Mouse (Mus musculus): ENCODE data around the gene Ski. TPM values are rescaled to one million over a fixed set of nuclear protein-coding genes. Genes with fewer than 3 reads are reported as not detected.

Ski gene
- polyA plus RNA-seq (2012; ENCODE audit: low replicate concordance) = 73.7 and 107 TPM in 2 replicates

DNA sequence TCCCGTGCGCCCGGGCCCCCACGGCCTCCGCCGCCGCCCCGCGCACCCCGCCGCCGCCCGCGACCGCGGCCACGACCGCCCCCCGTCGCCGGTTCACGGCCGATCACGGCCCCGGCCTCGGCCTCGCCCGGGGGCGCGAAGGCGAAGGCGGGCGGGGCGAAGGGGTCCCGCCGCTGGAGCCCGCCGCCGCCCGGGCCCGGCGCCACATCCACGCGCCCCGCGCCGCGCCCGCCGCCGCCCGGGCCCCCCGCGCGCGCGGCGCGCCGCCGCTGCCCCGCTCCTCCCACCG lies at the start of gene Ski:
TSS of gene Ski (minus strand) at position 41 of the 289 bp plus-strand sequence.

DNA sequence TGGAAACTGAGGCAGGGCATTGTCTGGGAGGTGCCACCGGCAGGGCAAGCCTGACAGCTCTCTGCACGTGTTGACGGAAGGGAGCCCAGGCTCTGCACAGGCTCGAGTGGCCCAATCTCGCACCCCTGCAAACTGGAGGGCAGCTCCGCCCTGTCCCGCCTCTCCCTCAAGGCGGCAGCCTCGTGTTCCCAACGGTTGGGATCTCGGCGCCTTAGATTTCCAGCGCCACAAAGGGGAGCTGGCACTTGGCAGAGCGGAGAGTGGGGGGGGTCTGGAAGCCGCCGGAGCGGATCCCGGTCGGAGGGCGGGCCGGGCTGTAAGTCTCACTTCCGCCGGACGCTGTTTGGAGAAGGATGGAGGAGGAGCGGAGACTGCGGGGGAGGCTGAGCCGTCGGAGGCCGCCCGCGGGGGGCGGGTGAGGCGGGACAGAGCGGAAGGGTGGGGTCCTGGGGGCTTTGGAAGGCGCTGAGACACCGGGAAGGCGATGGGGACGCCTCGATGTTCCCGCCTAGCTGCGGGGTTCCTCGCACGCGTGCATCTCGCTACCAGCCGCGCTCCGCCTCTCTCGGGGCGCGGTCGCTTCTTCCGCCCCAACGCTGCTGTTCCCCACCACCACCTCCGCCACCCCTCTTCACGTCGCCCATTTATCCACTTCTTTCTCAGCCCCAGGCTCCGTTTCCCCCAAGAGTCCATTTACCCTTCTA lies 27.4 kb upstream of the Ski start, which contains the start of gene Faap20:
TSS of gene Faap20 (plus strand) at position 155 of the 704 bp plus-strand sequence.

Other genes with a start within 250 kb of the Ski start
- gene Plch2, start 165.8 kb downstream of the Ski start, polyA plus RNA-seq (2012; ENCODE audit: low replicate concordance) = 0.12 and 0.17 TPM in 2 replicates
- gene Pex10, start 155.6 kb downstream of the Ski start, polyA plus RNA-seq (2012; ENCODE audit: low replicate concordance) = 12.7 and 21.0 TPM in 2 replicates
- 48.6 and 52.0 TPM in 2 replicates for gene Rer1, start 136.2 kb downstream of the Ski start, polyA plus RNA-seq (2012; ENCODE audit: low replicate concordance)
- 3.7 and 4.5 TPM in 2 replicates for gene Morn1, start 136.0 kb downstream of the Ski start, polyA plus RNA-seq (2012; ENCODE audit: low replicate concordance)
- gene Faap20, start 27.2 kb upstream of the Ski start, polyA plus RNA-seq (2012; ENCODE audit: low replicate concordance) = 37.0 and 42.7 TPM in 2 replicates
- gene Prkcz, start 138.8 kb upstream of the Ski start, polyA plus RNA-seq (2012; ENCODE audit: low replicate concordance) = 4.6 and 20.1 TPM in 2 replicates
- not detected in 2 replicates for gene Gabrd, start 175.5 kb upstream of the Ski start, polyA plus RNA-seq (2012; ENCODE audit: low replicate concordance)
- 0.04 and 0.09 TPM in 2 replicates for gene Cfap74, start 186.6 kb upstream of the Ski start, polyA plus RNA-seq (2012; ENCODE audit: low replicate concordance)
- gene Tmem52, start 246.5 kb upstream of the Ski start, polyA plus RNA-seq (2012; ENCODE audit: low replicate concordance) = not detected in 2 replicates

Data from hematopoietic multipotent progenitor cell, adult 10-12 weeks (in vitro differentiated cells).